Mouse (Mus musculus) intestine, postnatal 0 days (tissue): ENCODE results near the gene Mtx2. TPM values are rescaled to one million over a fixed set of nuclear protein-coding genes. Genes with fewer than 3 reads are reported as not detected.

Experiments
- ATAC-seq: fragments of 200-750 bp; cut with Nextera tagmentation; 2 replicates; pipeline ENCODE4 v1.8.0; 2017; ENCODE audit warnings: mild to moderate bottlenecking, moderate TSS enrichment, moderate library complexity
- H3K27ac ChIP-seq: fragments of 300-500 bp; sonication (generic); 2 replicates; pipeline ENCODE4 v1.5.1; 2014; ENCODE audit warnings: mild to moderate bottlenecking, low read depth, low read length, moderate library complexity
- H3K27me3 ChIP-seq: fragments of 300-500 bp; sonication (generic); replicated peaks from 2 replicates; pipeline ENCODE4 v1.6.1; 2014; ENCODE audit warnings: low read length, mixed read lengths; ENCODE audit not compliant: control insufficient read depth, insufficient read depth
- H3K36me3 ChIP-seq: fragments of 300-500 bp; sonication (generic); 2 replicates; pipeline ENCODE4 v1.6.1; 2014; ENCODE audit warnings: mild to moderate bottlenecking, moderate library complexity; ENCODE audit not compliant: control insufficient read depth, insufficient read depth
- H3K4me1 ChIP-seq: fragments of 300-500 bp; sonication (generic); replicated peaks from 2 replicates; pipeline ENCODE4 v1.6.1; 2014; ENCODE audit warnings: antibody characterized with exemption, low read length, mixed read lengths; ENCODE audit not compliant: control insufficient read depth, insufficient read depth
- H3K4me2 ChIP-seq: fragments of 300-500 bp; sonication (generic); replicated peaks from 2 replicates; pipeline ENCODE4 v1.6.1; 2014; ENCODE audit warnings: low read depth, mild to moderate bottlenecking, moderate library complexity
- H3K4me3 ChIP-seq: fragments of 300-500 bp; sonication (generic); 2 replicates; pipeline ENCODE4 v1.5.1; 2014; ENCODE audit warnings: low read depth, low read length
- H3K9ac ChIP-seq: fragments of 300-500 bp; sonication (generic); 2 replicates; pipeline ENCODE4 v1.6.1; 2014; ENCODE audit warnings: mild to moderate bottlenecking, low read depth, low read length
- H3K9me3 ChIP-seq: fragments of 300-500 bp; sonication (generic); 2 replicates; pipeline ENCODE4 v1.6.1; 2016; ENCODE audit warnings: mixed run types; ENCODE audit not compliant: control insufficient read depth
- CTCF ChIP-seq: sonication (generic); IDR thresholded peaks from 2 replicates; pipeline ENCODE4 v1.5.1; 2016; ENCODE audit warnings: low read depth, mild to moderate bottlenecking, control low read depth, antibody characterized with exemption, moderate library complexity
- WGBS: fragments of 180-500 bp; shearing (Covaris S2); extraction: QIAGEN DNeasy Blood & Tissue Kit; methylation state at CpG from one replicate; pipeline ENCODE4 v1.1.7; 2014; 5-methylcytosine and 5-hydroxymethylcytosine counted together
- polyA plus RNA-seq: library from polyadenylated mRNA; unstranded; fragments of >200 nt; fragmentation: Nextera tagmentation; extraction: Ambion mirVana; gene quantifications from 2 replicates; pipeline ENCODE4 v1.2.1, GENCODE M21; 2015

Mtx2 gene
- polyA plus RNA-seq = 87.1 and 96.3 TPM in 2 replicates

- WGBS = under 1% methylated on average over 74 of the region's 74 CpGs
- peak within 1 kb of the TSS; percentile 87 for H3K4me3 ChIP-seq
- no peak for TF ChIP-seq CTCF
- no peaks in the 10 kb centered on the region for H3K9me3 ChIP-seq
- peak within 1 kb of the TSS; percentile 87 for H3K9ac ChIP-seq
- no peaks in the 10 kb centered on the region for H3K27me3 ChIP-seq
- peak within 1 kb of the TSS; percentile 88 for H3K4me2 ChIP-seq
- H3K27ac ChIP-seq = peak within 1 kb of the TSS; percentile 94
- no peaks in the 10 kb centered on the region for H3K36me3 ChIP-seq
- ATAC-seq = peak; percentile 95
- no peaks in the 10 kb centered on the region for H3K4me1 ChIP-seq
Observed at GRCm38 (mm10) chr2:74825730-74826430, at the start of gene Mtx2. Gene Mtx2, plus strand, starts transcription at chr2:74825803.

- Histone ChIP-seq H3K9ac (no peak overlapping the region), H3K4me2 (no peak overlapping the region), H3K4me3 (no peak overlapping the region), H3K4me1 (no peaks in the 10 kb centered on the region), H3K27ac (no peak overlapping the region), H3K9me3 (no peaks in the 10 kb centered on the region), H3K36me3 (no peaks in the 10 kb centered on the region), H3K27me3 (peaks cover 4% of the 10 kb centered on the region; the same call in 1 of the 2 replicates)
- no peak for TF ChIP-seq CTCF
- 69% methylated on average over 13 of the region's 13 CpGs for WGBS
- no peak for ATAC-seq
Observed at GRCm38 (mm10) chr2:74777536-74778275, 47.9 kb upstream of the Mtx2 start.

GRCm38 (mm10) chr2:74781386-74781785 lies 44.2 kb upstream of the Mtx2 start:
- H3K9me3 ChIP-seq = no peaks in the 10 kb centered on the region
- no peak overlapping the region for H3K9ac ChIP-seq
- no peak overlapping the region for H3K27ac ChIP-seq
- 75% methylated on average over 5 of the region's 5 CpGs for WGBS
- H3K4me3 ChIP-seq = no peak overlapping the region
- no peak for TF ChIP-seq CTCF
- ATAC-seq = no peak
- H3K27me3 ChIP-seq = peaks cover 4% of the 10 kb centered on the region; the same call in 1 of the 2 replicates
- no peaks in the 10 kb centered on the region for H3K36me3 ChIP-seq
- no peaks in the 10 kb centered on the region for H3K4me1 ChIP-seq
- H3K4me2 ChIP-seq = no peak overlapping the region

- Histone ChIP-seq H3K9ac (no peak overlapping the region), H3K27me3 (no peaks in the 10 kb centered on the region), H3K27ac (no peak overlapping the region), H3K36me3 (no peaks in the 10 kb centered on the region), H3K4me2 (no peak overlapping the region), H3K9me3 (no peaks in the 10 kb centered on the region), H3K4me1 (no peaks in the 10 kb centered on the region), H3K4me3 (no peak overlapping the region)
- ATAC-seq = no peak
- no peak for TF ChIP-seq CTCF
- WGBS = 47% methylated on average over 7 of the region's 7 CpGs
Observed at GRCm38 (mm10) chr2:74795531-74795930, 30.1 kb upstream of the Mtx2 start.

GRCm38 (mm10) chr2:74808431-74808830 lies 17.2 kb upstream of the Mtx2 start:
- no peak for ATAC-seq
- Histone ChIP-seq H3K4me2 (no peak overlapping the region), H3K4me1 (no peaks in the 10 kb centered on the region), H3K27ac (no peak overlapping the region), H3K36me3 (no peaks in the 10 kb centered on the region), H3K4me3 (no peak overlapping the region), H3K27me3 (no peaks in the 10 kb centered on the region), H3K9ac (no peak overlapping the region), H3K9me3 (no peaks in the 10 kb centered on the region)
- TF ChIP-seq CTCF = no peak
- WGBS = 81% methylated on average over 5 of the region's 5 CpGs

- WGBS = 79% methylated on average over 5 of the region's 5 CpGs
- TF ChIP-seq CTCF = no peak
- Histone ChIP-seq H3K4me3 (no peak overlapping the region), H3K9ac (no peak overlapping the region), H3K36me3 (no peaks in the 10 kb centered on the region), H3K4me2 (no peak overlapping the region), H3K4me1 (no peaks in the 10 kb centered on the region), H3K27ac (no peak overlapping the region), H3K9me3 (no peaks in the 10 kb centered on the region), H3K27me3 (no peaks in the 10 kb centered on the region)
- ATAC-seq = no peak
Observed at GRCm38 (mm10) chr2:74822654-74823053, 2.9 kb upstream of the Mtx2 start.
